Mouse (Mus musculus): Measurements from ENCODE around the gene Gjb6.

DNA sequence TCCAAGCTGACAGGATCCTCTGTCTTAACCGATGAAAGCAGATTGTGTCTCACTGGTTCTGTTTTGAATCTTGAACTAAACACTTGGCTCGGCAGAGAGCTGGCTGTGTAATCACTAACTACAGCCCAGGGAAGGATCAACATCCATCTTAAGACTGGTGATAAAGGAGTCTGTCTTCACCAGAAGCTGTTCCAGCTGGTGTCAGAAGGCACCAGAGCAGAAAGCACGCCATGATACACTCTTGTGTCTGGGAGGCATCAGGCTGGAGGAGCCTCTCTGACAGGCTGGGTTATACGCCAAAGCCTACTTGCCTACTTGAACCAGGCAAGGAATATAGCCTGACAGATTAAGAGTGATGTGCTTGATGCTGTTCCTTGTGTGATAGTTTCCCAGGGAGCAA lies 12.3 kb upstream of the Gjb6 start:
- no peak for TF ChIP-seq CTCF (IDR thresholded peaks at IDR 0.05; ENCODE audit: borderline replicate concordance, insufficient read depth, low read depth, low read length)
- TF ChIP-seq POLR2A (IDR thresholded peaks at IDR 0.05; ENCODE audit: borderline replicate concordance, insufficient read depth, low read length) = no peak

Data from cerebellum, adult 2 months (tissue).